ENCODE assay signal across 30 mouse cellular contexts in the genomic region with DNA sequence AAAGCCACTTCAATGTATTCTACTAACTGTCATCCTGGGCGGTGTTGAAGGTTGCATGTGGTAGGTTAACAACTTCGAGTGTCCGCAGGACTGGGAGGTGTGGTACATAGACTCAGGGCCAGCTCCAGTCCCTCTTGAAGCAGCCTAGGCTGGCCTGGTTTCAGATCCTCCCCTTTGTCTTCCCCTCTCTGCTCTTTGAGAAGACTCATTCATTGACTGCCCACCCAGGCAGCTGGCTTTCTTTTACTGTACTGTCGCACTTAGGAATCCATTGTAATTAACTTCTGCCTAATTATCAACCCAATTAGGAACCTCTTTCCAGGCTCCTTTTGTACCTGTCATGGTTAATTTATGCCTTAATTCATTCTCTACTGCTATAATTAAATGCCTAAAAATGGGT. TPM values are rescaled to one million over a fixed set of nuclear protein-coding genes. Genes with fewer than 3 reads are reported as not detected.
A peak's percentile ranks its signal among the peaks of the same experiment; 100 is the strongest.
DNase-seq lines count a peak whose midpoint lies in the region; ATAC-seq and TF ChIP-seq lines count a peak whose summit lies in the region.
"Had no signal": no experiment of that assay in that cellular context is flagged by ENCODE, and none has a peak within 500 bp of the region (broad histone marks: within the 10 kb centered on the region; RNA-seq: fewer than 3 reads in every experiment).

No protein-coding gene starts in this region.

- peaks cover 4% of the 10 kb centered on the region; the same call in 1 of the 2 replicates for H3K4me1 ChIP-seq in forebrain, embryonic 11.5 days (replicated peaks; ENCODE audit: control insufficient read depth, insufficient read depth, low read length)
- peaks cover 33% of the 10 kb centered on the region for H3K4me1 ChIP-seq in forebrain, embryonic 10.5 days
- no peaks in the 10 kb centered on the region for H3K4me1 ChIP-seq in midbrain, postnatal 0 days (ENCODE audit: insufficient read depth, low read length)
- peaks cover 16% of the 10 kb centered on the region for H3K4me1 ChIP-seq in midbrain, embryonic 13.5 days (replicated peaks)
- H3K4me1 ChIP-seq in forebrain, embryonic 15.5 days, result peaks cover 16% of the 10 kb centered on the region
- H3K4me1 ChIP-seq: embryonic facial prominence, embryonic 12.5 days; limb, embryonic 13.5 days; liver, embryonic 12.5 days; stomach, embryonic 15.5 days had no signal

- DNase-seq in forebrain, embryonic 11.5 days (ENCODE audit: low spot score), result peak; percentile 53
- DNase-seq in forebrain, embryonic 10.5 days (ENCODE audit: extremely low spot score, low spot score), result no peak
- peak; percentile 33 for DNase-seq in midbrain, postnatal 0 days (ENCODE audit: low spot score)
- no peak for DNase-seq in thymus, postnatal 14 days
- DNase-seq in heart, adult 11 months, result no peak
- no peak for DNase-seq in embryo, embryonic 9.5 days (ENCODE audit: extremely low spot score)
- DNase-seq: adrenal gland, postnatal 14 days; cerebellum, adult 18-20 months; cerebellum, postnatal 10 days; gastrocnemius, postnatal 10 days; heart, postnatal 14 days; kidney, adult 9 months; kidney, postnatal 14 days; layer of hippocampus, adult 9-11 months; liver, postnatal 0 days; right cerebral cortex, postnatal 25 days had no signal

- no peak overlapping the region for H3K4me2 ChIP-seq in forebrain, embryonic 11.5 days (ENCODE audit: low read depth, low read length, severe bottlenecking)
- no peak overlapping the region for H3K4me2 ChIP-seq in midbrain, postnatal 0 days (ENCODE audit: low read depth, low read length, poor library complexity, severe bottlenecking)
- H3K4me2 ChIP-seq in midbrain, embryonic 13.5 days (replicated peaks), result no peak overlapping the region
- no peak overlapping the region for H3K4me2 ChIP-seq in forebrain, embryonic 15.5 days (replicated peaks)
- H3K4me2 ChIP-seq: embryonic facial prominence, embryonic 12.5 days; limb, embryonic 13.5 days; liver, embryonic 12.5 days; neural tube, embryonic 13.5 days; stomach, embryonic 15.5 days had no signal

- H3K27me3 ChIP-seq in forebrain, embryonic 11.5 days (ENCODE audit: control insufficient read depth, insufficient read depth, low read length), result no peaks in the 10 kb centered on the region
- peaks cover 16% of the 10 kb centered on the region for H3K27me3 ChIP-seq in forebrain, embryonic 10.5 days (ENCODE audit: poor library complexity, severe bottlenecking)
- H3K27me3 ChIP-seq in midbrain, postnatal 0 days (ENCODE audit: insufficient read depth, low read length), result no peaks in the 10 kb centered on the region
- H3K27me3 ChIP-seq in midbrain, embryonic 13.5 days, result 0 out of 2 replicates have a peak, but pooled peaks cover 9% of the 10 kb centered on the region
- H3K27me3 ChIP-seq in forebrain, embryonic 15.5 days, result 0 out of 2 replicates have a peak, but pooled peaks cover 7% of the 10 kb centered on the region
- H3K27me3 ChIP-seq: stomach, embryonic 15.5 days had no signal

- peak; percentile 42; the same call in 1 of the 2 replicates for ATAC-seq in forebrain, embryonic 11.5 days (replicated peaks; ENCODE audit: low FRiP score)
- ATAC-seq in midbrain, postnatal 0 days (ENCODE audit: low FRiP score), result no peak
- ATAC-seq in midbrain, embryonic 13.5 days, result no peak
- 0 out of 2 replicates have a peak, but pooled peaks have one; percentile 44 for ATAC-seq in forebrain, embryonic 15.5 days (replicated peaks)
- ATAC-seq: intestine, postnatal 0 days; liver, embryonic 12.5 days; liver, postnatal 0 days; midbrain, embryonic 16.5 days had no signal

- H3K36me3 ChIP-seq in forebrain, embryonic 11.5 days (ENCODE audit: control insufficient read depth, insufficient read depth, low read length), result no peaks in the 10 kb centered on the region
- no peaks in the 10 kb centered on the region for H3K36me3 ChIP-seq in forebrain, embryonic 10.5 days (replicated peaks)
- no peaks in the 10 kb centered on the region for H3K36me3 ChIP-seq in midbrain, postnatal 0 days (ENCODE audit: insufficient read depth, low read length)
- H3K36me3 ChIP-seq in midbrain, embryonic 13.5 days, result no peaks in the 10 kb centered on the region
- no peaks in the 10 kb centered on the region for H3K36me3 ChIP-seq in forebrain, embryonic 15.5 days
- H3K36me3 ChIP-seq: embryonic facial prominence, embryonic 12.5 days; hindbrain, embryonic 10.5 days; limb, embryonic 13.5 days; liver, embryonic 12.5 days; neural tube, embryonic 13.5 days; stomach, embryonic 15.5 days had no signal

- no peaks in the 10 kb centered on the region for H3K9me3 ChIP-seq in forebrain, embryonic 11.5 days (ENCODE audit: control insufficient read depth, low read length)
- no peaks in the 10 kb centered on the region for H3K9me3 ChIP-seq in forebrain, embryonic 10.5 days
- no peaks in the 10 kb centered on the region for H3K9me3 ChIP-seq in midbrain, postnatal 0 days (ENCODE audit: low read length)
- no peaks in the 10 kb centered on the region for H3K9me3 ChIP-seq in midbrain, embryonic 13.5 days
- no peaks in the 10 kb centered on the region for H3K9me3 ChIP-seq in forebrain, embryonic 15.5 days
- H3K9me3 ChIP-seq: embryonic facial prominence, embryonic 12.5 days; hindbrain, embryonic 10.5 days; limb, embryonic 13.5 days; liver, embryonic 12.5 days; neural tube, embryonic 13.5 days; stomach, embryonic 15.5 days had no signal

- no peak overlapping the region for H3K4me3 ChIP-seq in forebrain, embryonic 11.5 days (ENCODE audit: low read depth, low read length)
- H3K4me3 ChIP-seq in forebrain, embryonic 10.5 days, result no peak overlapping the region
- no peak overlapping the region for H3K4me3 ChIP-seq in midbrain, postnatal 0 days (ENCODE audit: low read depth, low read length)
- H3K4me3 ChIP-seq in midbrain, embryonic 13.5 days (replicated peaks), result no peak overlapping the region
- no peak overlapping the region for H3K4me3 ChIP-seq in forebrain, embryonic 15.5 days
- H3K4me3 ChIP-seq: embryonic facial prominence, embryonic 12.5 days; hindbrain, embryonic 10.5 days; left cerebral cortex, adult 2 months; limb, embryonic 13.5 days; liver, embryonic 12.5 days; myocyte; neural tube, embryonic 13.5 days; stomach, embryonic 15.5 days had no signal

- TF ChIP-seq CTCF in midbrain, postnatal 0 days (IDR thresholded peaks at IDR 0.05), result no peak

- no peak overlapping the region for H3K27ac ChIP-seq in forebrain, embryonic 11.5 days (ENCODE audit: low read depth, low read length)
- H3K27ac ChIP-seq in forebrain, embryonic 10.5 days, result no peak overlapping the region
- H3K27ac ChIP-seq in midbrain, postnatal 0 days (ENCODE audit: low read depth, low read length), result no peak overlapping the region
- no peak overlapping the region for H3K27ac ChIP-seq in midbrain, embryonic 13.5 days
- no peak overlapping the region for H3K27ac ChIP-seq in forebrain, embryonic 15.5 days (replicated peaks)
- H3K27ac ChIP-seq: embryonic facial prominence, embryonic 12.5 days; hindbrain, embryonic 10.5 days; left cerebral cortex, adult 2 months; limb, embryonic 13.5 days; liver, embryonic 12.5 days; macrophage; neural tube, embryonic 13.5 days; stomach, embryonic 15.5 days had no signal

- no peak overlapping the region for H3K9ac ChIP-seq in forebrain, embryonic 11.5 days (ENCODE audit: low read length)
- H3K9ac ChIP-seq in midbrain, postnatal 0 days (replicated peaks; ENCODE audit: low read length, poor library complexity, severe bottlenecking), result no peak overlapping the region
- H3K9ac ChIP-seq in midbrain, embryonic 13.5 days (replicated peaks), result no peak overlapping the region
- H3K9ac ChIP-seq in forebrain, embryonic 15.5 days (replicated peaks), result no peak overlapping the region
- H3K9ac ChIP-seq: embryonic facial prominence, embryonic 12.5 days; limb, embryonic 13.5 days; liver, embryonic 12.5 days; liver, postnatal 0 days; neural tube, embryonic 13.5 days; stomach, embryonic 15.5 days had no signal

- WGBS in forebrain, embryonic 11.5 days, result 38% methylated on average over 4 of the region's 4 CpGs
- WGBS in forebrain, embryonic 10.5 days, result 57% methylated on average over 4 of the region's 4 CpGs
- WGBS in midbrain, postnatal 0 days, result 56% methylated on average over 4 of the region's 4 CpGs
- 58% methylated on average over 4 of the region's 4 CpGs for WGBS in midbrain, embryonic 13.5 days
- 19% methylated on average over 4 of the region's 4 CpGs for WGBS in forebrain, embryonic 15.5 days

RNA-seq across cellular contexts. Expression of gene Lonrf2, which starts 6.8 kb away (rescaled TPM):
- 2.4 and 2.9 TPM in 2 replicates for polyA plus RNA-seq in forebrain, embryonic 11.5 days (2014; fragmentation: Nextera tagmentation; extraction: Ambion mirVana)
- polyA plus RNA-seq in forebrain, embryonic 10.5 days (2016; fragmentation: Nextera tagmentation; extraction: Ambion mirVana), result 1.9 and 2.1 TPM in 2 replicates
- 155 and 183 TPM in 2 replicates for total RNA-seq in midbrain, postnatal 0 days (2014; rRNA removed)
- 24.2 and 28.8 TPM in 2 replicates for polyA plus RNA-seq in midbrain, postnatal 0 days (2015; fragmentation: Nextera tagmentation; extraction: Ambion mirVana)
- 12.5 and 14.1 TPM in 2 replicates for polyA plus RNA-seq in midbrain, embryonic 13.5 days (2015; fragmentation: Nextera tagmentation; extraction: Ambion mirVana)
- 12.6 and 13.3 TPM in 2 replicates for polyA plus RNA-seq in forebrain, embryonic 15.5 days (2015; fragmentation: Nextera tagmentation; extraction: Ambion mirVana)
- total RNA-seq: MEL had no signal
- polyA plus RNA-seq: macrophage, myocyte had no signal

RNA-seq across cellular contexts. Expression of gene Chst10, which starts 54.7 kb away (rescaled TPM):
- 19.7 and 22.1 TPM in 2 replicates for polyA plus RNA-seq in forebrain, embryonic 11.5 days (2014; fragmentation: Nextera tagmentation; extraction: Ambion mirVana)
- 11.9 and 12.4 TPM in 2 replicates for polyA plus RNA-seq in forebrain, embryonic 10.5 days (2016; fragmentation: Nextera tagmentation; extraction: Ambion mirVana)
- 85.2 and 88.5 TPM in 2 replicates for total RNA-seq in midbrain, postnatal 0 days (2014; rRNA removed)
- 66.4 and 68.9 TPM in 2 replicates for polyA plus RNA-seq in midbrain, postnatal 0 days (2015; fragmentation: Nextera tagmentation; extraction: Ambion mirVana)
- 45.9 and 46.6 TPM in 2 replicates for polyA plus RNA-seq in midbrain, embryonic 13.5 days (2015; fragmentation: Nextera tagmentation; extraction: Ambion mirVana)
- polyA plus RNA-seq in forebrain, embryonic 15.5 days (2015; fragmentation: Nextera tagmentation; extraction: Ambion mirVana), result 50.7 and 50.9 TPM in 2 replicates
- polyA plus RNA-seq: myocyte had no signal

Comparison
In these comparisons a context has a peak if more than half of its experiments do, and no peak if none do; other contexts are left out.
1. DNase-seq: peak in forebrain, embryonic 11.5 days (single experiment) and midbrain, postnatal 0 days (single experiment); none in forebrain, embryonic 10.5 days (single experiment), thymus, postnatal 14 days (single experiment), heart, adult 11 months (single experiment) and embryo, embryonic 9.5 days (single experiment).
2. ATAC-seq: peak in forebrain, embryonic 11.5 days (single experiment) and forebrain, embryonic 15.5 days (single experiment); none in midbrain, postnatal 0 days (single experiment) and midbrain, embryonic 13.5 days (single experiment).